Mouse (Mus musculus) MEL (cell line): ENCODE measurements around the gene Dapk2. TPM values are rescaled to one million over a fixed set of nuclear protein-coding genes. Genes with fewer than 3 reads are reported as not detected.
A peak's percentile ranks its signal among the peaks of the same experiment; 100 is the strongest.
"Not testable (repeated sequence)": the region's sequence is repeated elsewhere in the genome, so short reads cannot be mapped to it uniquely, and the experiment has no call there.

Experiments used
- DNase-seq: peaks from one replicate; pipeline ENCODE4 v3.0.0; 2011; ENCODE audit warnings: low read depth, low spot score
- H3K27ac ChIP-seq: 2 replicates; pipeline ENCODE4 v1.5.1; 2012; ENCODE audit warnings: low read depth, mild to moderate bottlenecking, control low read depth, low read length, moderate library complexity; ENCODE audit not compliant: control insufficient read depth
- H3K27me3 ChIP-seq, 2 experiments: fragments of 150-350 bp in 1 of 2; sonication (generic) in 1 of 2; 2 replicates each; pipeline ENCODE4 v1.6.1; 2012; ENCODE audit warnings: low read length in 2 of 2, mild to moderate bottlenecking in 2 of 2, improper control_type of control experiment in 1 of 2, moderate library complexity in 1 of 2; ENCODE audit not compliant: insufficient read depth in 2 of 2, control insufficient read depth in 1 of 2
- H3K36me3 ChIP-seq, 2 experiments: 2 replicates each; pipeline ENCODE4 v1.6.1; 2012 to 2014; ENCODE audit warnings: low read length in 2 of 2, improper control_type of control experiment in 1 of 2, inconsistent platforms in 1 of 2, mild to moderate bottlenecking in 1 of 2; ENCODE audit not compliant: insufficient read depth in 2 of 2, control insufficient read depth in 1 of 2
- H3K4me1 ChIP-seq, 2 experiments: fragments of 150-350 bp in 1 of 2; sonication (generic) in 1 of 2; 2 replicates each; pipeline ENCODE4 v1.6.1; 2012; ENCODE audit warnings: low read length in 2 of 2, improper control_type of control experiment in 1 of 2, mild to moderate bottlenecking in 1 of 2; ENCODE audit not compliant: insufficient read depth in 2 of 2, control insufficient read depth in 1 of 2
- H3K4me3 ChIP-seq, 2 experiments: fragments of 150-350 bp in 1 of 2; sonication (generic) in 1 of 2; 2 replicates each; pipeline ENCODE4 v1.5.1; 2012; ENCODE audit warnings: low read depth in 2 of 2, low read length in 2 of 2, mild to moderate bottlenecking in 2 of 2, moderate library complexity in 2 of 2, control low read depth in 1 of 2, improper control_type of control experiment in 1 of 2; ENCODE audit not compliant: control insufficient read depth in 1 of 2, insufficient read depth in 1 of 2
- H3K79me2 ChIP-seq: 2 replicates; pipeline ENCODE4 v1.6.1; 2012; ENCODE audit warnings: mild to moderate bottlenecking, low read length, moderate library complexity; ENCODE audit not compliant: control insufficient read depth, poor library complexity, insufficient read depth
- H3K9ac ChIP-seq: 2 replicates; pipeline ENCODE4 v1.6.1; 2012; ENCODE audit warnings: low read depth, mild to moderate bottlenecking, control low read depth, low read length, moderate library complexity; ENCODE audit not compliant: control insufficient read depth, poor library complexity, severe bottlenecking
- H3K9me3 ChIP-seq: fragments of 150-350 bp; sonication (generic); replicated peaks from 2 replicates; pipeline ENCODE4 v1.6.1; 2012; ENCODE audit warnings: mild to moderate bottlenecking, low read length, improper control_type of control experiment, moderate library complexity; ENCODE audit not compliant: insufficient read depth
- BHLHE40 ChIP-seq: IDR thresholded peaks from 2 replicates; pipeline ENCODE4 v1.6.1; 2012; ENCODE audit warnings: low read depth, mild to moderate bottlenecking, inconsistent platforms, low read length, improper control_type of control experiment, borderline replicate concordance
- CHD1 ChIP-seq: IDR thresholded peaks from 2 replicates; pipeline ENCODE4 v1.6.1; 2012; ENCODE audit warnings: low read depth, mild to moderate bottlenecking, inconsistent platforms, low read length, improper control_type of control experiment
- CTCF ChIP-seq, 3 experiments: IDR thresholded peaks in 2 of 3; conservative IDR thresholded peaks in 1 of 3; 2 replicates each; pipeline ENCODE4 v1.5.1; 2011 to 2012; ENCODE audit warnings: low read length in 3 of 3, low read depth in 2 of 3, mild to moderate bottlenecking in 2 of 3, improper control_type of control experiment in 1 of 3, inconsistent platforms in 1 of 3, mixed read lengths in 1 of 3, moderate library complexity in 1 of 3; ENCODE audit not compliant: control insufficient read depth in 1 of 3, insufficient read depth in 1 of 3, poor library complexity in 1 of 3, severe bottlenecking in 1 of 3
- EP300 ChIP-seq, 2 experiments: IDR thresholded peaks; 2 replicates each; pipeline ENCODE4 v1.6.1; 2011; ENCODE audit warnings: improper control_type of control experiment in 2 of 2, low read length in 2 of 2, low read depth in 1 of 2, mild to moderate bottlenecking in 1 of 2
- ETS1 ChIP-seq: IDR thresholded peaks from 2 replicates; pipeline ENCODE4 v1.6.1; 2012; ENCODE audit warnings: low read depth, mild to moderate bottlenecking, inconsistent platforms, low read length, improper control_type of control experiment, moderate library complexity
- GABPA ChIP-seq: IDR thresholded peaks from 2 replicates; pipeline ENCODE4 v1.6.1; 2012; ENCODE audit warnings: low read depth, mild to moderate bottlenecking, inconsistent platforms, low read length, improper control_type of control experiment, moderate library complexity
- GATA1 ChIP-seq: IDR thresholded peaks from 2 replicates; pipeline ENCODE4 v1.6.1; 2011; ENCODE audit warnings: low read depth, low read length, improper control_type of control experiment
- JUND ChIP-seq: IDR thresholded peaks from 2 replicates; pipeline ENCODE4 v1.6.1; 2011; ENCODE audit warnings: low read depth, mild to moderate bottlenecking, improper control_type of control experiment, low read length
- KAT2A ChIP-seq: conservative IDR thresholded peaks from 2 replicates; pipeline ENCODE4 v1.6.1; 2012; ENCODE audit warnings: low read depth, low read length, improper control_type of control experiment, inconsistent platforms
- MAX ChIP-seq: IDR thresholded peaks from 2 replicates; pipeline ENCODE4 v1.6.1; 2011; ENCODE audit warnings: low read length, improper control_type of control experiment
- MAZ ChIP-seq: IDR thresholded peaks from 2 replicates; pipeline ENCODE4 v1.6.1; 2012; ENCODE audit warnings: low read depth, mild to moderate bottlenecking, inconsistent platforms, low read length, improper control_type of control experiment
- MEF2A ChIP-seq: IDR thresholded peaks from 2 replicates; pipeline ENCODE4 v1.6.1; 2014; ENCODE audit warnings: low read depth, mild to moderate bottlenecking, inconsistent platforms, low read length, improper control_type of control experiment; ENCODE audit not compliant: poor library complexity, insufficient replicate concordance, severe bottlenecking; ENCODE audit errors: extremely low read depth
- MYB ChIP-seq: IDR thresholded peaks from 2 replicates; pipeline ENCODE4 v1.6.1; 2011; ENCODE audit warnings: mild to moderate bottlenecking, low read depth, low read length, improper control_type of control experiment
- NRF1 ChIP-seq: IDR thresholded peaks from 2 replicates; pipeline ENCODE4 v1.6.1; 2014; ENCODE audit warnings: low read depth, mild to moderate bottlenecking, inconsistent platforms, low read length, improper control_type of control experiment, moderate library complexity; ENCODE audit not compliant: poor library complexity, insufficient read depth, severe bottlenecking
- POLR2AphosphoS5 ChIP-seq: IDR thresholded peaks from 2 replicates; pipeline ENCODE4 v1.6.1; 2012; ENCODE audit warnings: low read depth, borderline replicate concordance, mild to moderate bottlenecking, inconsistent platforms, low read length, moderate library complexity, mixed read lengths
- SIN3A ChIP-seq: IDR thresholded peaks from 2 replicates; pipeline ENCODE4 v1.6.1; 2012; ENCODE audit warnings: low read length, improper control_type of control experiment, inconsistent platforms
- SMC3 ChIP-seq: IDR thresholded peaks from 2 replicates; pipeline ENCODE4 v1.6.1; 2011; ENCODE audit warnings: low read depth, low read length, improper control_type of control experiment
- TAL1 ChIP-seq: IDR thresholded peaks from 2 replicates; pipeline ENCODE4 v1.6.1; 2012; ENCODE audit warnings: mild to moderate bottlenecking, inconsistent platforms, low read length, moderate library complexity, mixed read lengths
- TBP ChIP-seq: IDR thresholded peaks from 2 replicates; pipeline ENCODE4 v1.8.0; 2011; ENCODE audit warnings: low read depth, low read length, improper control_type of control experiment
- USF1 ChIP-seq: IDR thresholded peaks from 2 replicates; pipeline ENCODE4 v1.6.1; 2014; ENCODE audit warnings: low read depth, mild to moderate bottlenecking, inconsistent platforms, low read length, improper control_type of control experiment, moderate library complexity
- ZC3H11A ChIP-seq: IDR thresholded peaks from 2 replicates; pipeline ENCODE4 v1.6.1; 2012; ENCODE audit warnings: low read depth, mild to moderate bottlenecking, inconsistent platforms, low read length, improper control_type of control experiment
- ZKSCAN1 ChIP-seq: IDR thresholded peaks from 2 replicates; pipeline ENCODE4 v1.6.1; 2012; ENCODE audit warnings: low read depth, mild to moderate bottlenecking, inconsistent platforms, low read length, improper control_type of control experiment, moderate library complexity
- ZNF384 ChIP-seq: IDR thresholded peaks from 2 replicates; pipeline ENCODE4 v1.6.1; 2012; ENCODE audit warnings: low read depth, mild to moderate bottlenecking, inconsistent platforms, low read length, improper control_type of control experiment
- polyA plus RNA-seq, 2 experiments: library from polyadenylated mRNA; stranded (reverse) in 1 of 2; unstranded in 1 of 2; fragments of >175 nt in 1 of 2; fragments of >200 nt in 1 of 2; gene quantifications; 2 replicates each; pipeline versions ENCODE4 v1.2.1 to v1.2.4; 2012; ENCODE audit warnings: low replicate concordance in 2 of 2, low read depth in 1 of 2; ENCODE audit not compliant: insufficient read length in 2 of 2, insufficient read depth in 1 of 2, missing spikeins in 1 of 2
- total RNA-seq: library from RNA; depleted of rRNA; stranded (reverse); fragments of 300-350 nt; gene quantifications from 2 replicates; pipeline ENCODE4 v1.2.3, GENCODE M21; 2012

Gene Dapk2
- total and polyA plus RNA-seq, 3 experiments: 5.8 to 8.3 TPM; not detected in 1

DNA sequence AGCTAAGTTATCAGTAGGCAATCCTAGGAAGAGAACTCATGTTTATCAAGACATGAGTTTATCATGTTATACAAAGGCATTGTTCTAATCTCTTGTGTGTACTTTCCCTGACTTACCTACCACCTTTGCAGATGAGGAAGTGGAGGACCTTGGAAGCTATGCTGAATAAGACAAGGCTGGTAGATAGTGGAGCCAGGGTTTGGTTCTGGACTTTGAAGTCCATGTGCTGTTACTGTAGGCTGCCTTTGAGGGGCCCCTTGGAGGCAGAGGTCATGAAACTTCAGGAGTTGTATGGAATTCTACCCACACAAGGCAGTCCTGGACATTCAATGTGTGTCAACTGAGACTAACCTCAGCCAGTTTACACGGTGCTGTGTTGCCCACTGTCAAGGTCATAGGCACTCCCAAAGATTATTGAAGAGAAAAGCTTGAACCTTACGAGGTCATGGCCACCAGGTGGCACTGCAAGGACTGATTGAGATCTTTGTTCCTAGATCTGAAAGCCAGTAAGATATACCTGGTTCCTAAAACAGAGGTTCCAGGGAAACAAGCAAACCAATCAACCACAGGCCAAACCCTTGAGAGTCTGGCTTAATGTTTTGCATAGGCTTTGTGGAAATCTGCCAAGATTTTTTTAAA lies 125.7 kb downstream of the Dapk2 start (continued):
- no peak for TF ChIP-seq CHD1
- peak; percentile 86 for TF ChIP-seq ZC3H11A

DNA sequence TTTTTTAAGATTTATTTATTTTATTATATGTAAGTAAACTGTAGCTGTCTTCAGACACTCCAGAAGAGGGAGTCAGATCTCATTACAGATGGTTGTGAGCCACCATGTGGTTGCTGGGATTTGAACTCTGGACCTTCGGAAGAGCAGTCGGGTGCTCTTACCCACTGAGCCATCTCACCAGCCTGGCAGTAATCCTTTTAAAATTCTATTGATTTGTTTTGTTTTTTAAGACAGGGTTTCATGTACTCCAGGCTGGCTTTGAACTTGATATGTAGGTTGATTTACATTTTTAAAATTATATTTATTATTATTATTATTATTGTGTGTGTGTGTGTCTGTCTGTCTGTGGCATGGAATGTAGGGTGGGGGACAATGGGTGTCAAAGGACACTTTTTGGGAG lies 127.2 kb downstream of the Dapk2 start:
- not testable (repeated sequence) for H3K9me3 ChIP-seq, H3K4me1 ChIP-seq, H3K9ac ChIP-seq, H3K27ac ChIP-seq, H3K36me3 ChIP-seq, H3K4me3 ChIP-seq, DNase-seq, H3K79me2 ChIP-seq, H3K27me3 ChIP-seq
- peak; percentile 93 for TF ChIP-seq TBP

DNA sequence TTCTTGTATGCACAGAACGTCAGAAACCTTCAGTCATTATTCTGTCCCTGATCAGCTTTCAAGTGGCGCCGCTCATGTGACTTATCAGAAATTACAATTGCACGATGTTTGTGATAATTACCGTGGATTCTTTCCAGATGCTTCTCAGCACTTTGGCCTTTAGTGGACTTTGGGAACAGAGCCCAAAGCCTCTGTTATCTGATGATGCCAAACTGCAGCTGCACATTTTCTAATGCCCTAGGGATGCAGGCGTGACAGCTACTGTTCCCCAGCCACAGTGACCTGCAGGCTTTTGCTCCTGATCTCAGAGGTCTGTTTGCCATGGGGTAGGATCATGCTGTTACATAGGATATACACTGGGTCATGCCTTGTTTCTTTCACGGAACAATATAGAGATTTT lies 127.9 kb downstream of the Dapk2 start:
- Histone ChIP-seq H3K36me3 (peaks cover 0 to 6% of the 10 kb centered on the region in 2 experiments; a peak in 2 of 4 replicates), H3K9ac (no peak overlapping the region), H3K4me3 (no peak overlapping the region), H3K4me1 (peaks cover 4 to 6% of the 10 kb centered on the region in 2 experiments; a peak in 2 of 4 replicates), H3K27ac (no peak overlapping the region), H3K9me3 (no peaks in the 10 kb centered on the region), H3K79me2 (no peaks in the 10 kb centered on the region), H3K27me3 (no peaks in the 10 kb centered on the region)
- TF ChIP-seq MEF2A: no peak
- TF ChIP-seq GABPA: no peak
- no peak for TF ChIP-seq SMC3
- TF ChIP-seq ZC3H11A: no peak
- no peak for TF ChIP-seq KAT2A
- TF ChIP-seq SIN3A: no peak
- TF ChIP-seq NRF1: no peak
- TF ChIP-seq POLR2AphosphoS5: no peak
- no peak for TF ChIP-seq MAX
- no peak for TF ChIP-seq MAZ
- TF ChIP-seq ZKSCAN1: no peak
- peak; percentile 21; the same call in 1 of the 2 replicates for TF ChIP-seq BHLHE40
- no peak for TF ChIP-seq ZNF384
- no peak for TF ChIP-seq TAL1
- TF ChIP-seq GATA1: peak; percentile 28; the same call in 1 of the 2 replicates
- no peak for TF ChIP-seq TBP
- no peak for TF ChIP-seq CTCF (IDR thresholded peaks at IDR 0.05 in 2 of 3, conservative IDR thresholded peaks at IDR 0.05 in 1 of 3; ENCODE audit: control insufficient read depth in 1 of 3, insufficient read depth in 1 of 3, low read depth in 2 of 3, low read length in 3 of 3, poor library complexity in 1 of 3, severe bottlenecking in 1 of 3)
- no peak for TF ChIP-seq ETS1
- TF ChIP-seq MYB: no peak
- no peak for TF ChIP-seq JUND
- TF ChIP-seq CHD1: no peak
- peak; percentile 31; the same call in 1 of the 2 replicates for TF ChIP-seq USF1
- no peak for TF ChIP-seq EP300 (IDR thresholded peaks at IDR 0.05; ENCODE audit: low read depth in 1 of 2, low read length in 2 of 2)
- DNase-seq: no peak
